Mouse (Mus musculus): ENCODE data around the gene Coq8b. TPM values are rescaled to one million over a fixed set of nuclear protein-coding genes. Genes with fewer than 3 reads are reported as not detected.

Coq8b gene
- polyA plus RNA-seq, 1 experiment from 2014 or later = 16.8 TPM

DNA sequence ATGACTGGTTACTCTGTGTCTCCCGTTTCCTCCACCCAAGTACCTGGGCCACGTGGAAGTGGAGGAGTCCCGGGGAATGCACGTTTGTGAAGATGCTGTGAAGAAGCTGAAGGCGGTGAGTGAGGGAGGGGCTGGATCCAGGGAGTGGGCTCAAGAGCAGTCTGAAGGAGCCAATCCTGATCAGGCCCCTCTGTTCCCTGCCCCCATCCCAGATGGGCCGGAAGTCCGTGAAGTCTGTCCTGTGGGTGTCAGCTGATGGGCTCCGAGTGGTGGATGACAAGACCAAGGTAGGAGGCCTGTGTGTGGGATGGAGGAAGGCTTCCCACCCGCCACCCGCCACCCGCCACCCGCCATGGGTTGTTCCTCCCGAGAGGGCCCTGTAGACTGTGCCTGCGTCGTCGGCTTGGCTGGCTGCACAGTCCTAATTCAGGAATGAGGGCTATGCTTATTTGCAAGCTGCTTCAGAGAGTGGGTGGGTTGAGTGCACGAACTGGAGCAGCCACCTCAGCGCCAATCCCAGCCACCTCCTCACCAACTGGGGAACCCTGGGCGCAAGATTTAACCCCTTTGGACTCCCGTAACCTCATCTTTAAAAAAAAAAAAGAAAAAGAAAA is 33.8 kb downstream of the Coq8b start:
- H3K27ac ChIP-seq (replicated peaks; ENCODE audit: low read depth, low read length) = no peak overlapping the region

DNA sequence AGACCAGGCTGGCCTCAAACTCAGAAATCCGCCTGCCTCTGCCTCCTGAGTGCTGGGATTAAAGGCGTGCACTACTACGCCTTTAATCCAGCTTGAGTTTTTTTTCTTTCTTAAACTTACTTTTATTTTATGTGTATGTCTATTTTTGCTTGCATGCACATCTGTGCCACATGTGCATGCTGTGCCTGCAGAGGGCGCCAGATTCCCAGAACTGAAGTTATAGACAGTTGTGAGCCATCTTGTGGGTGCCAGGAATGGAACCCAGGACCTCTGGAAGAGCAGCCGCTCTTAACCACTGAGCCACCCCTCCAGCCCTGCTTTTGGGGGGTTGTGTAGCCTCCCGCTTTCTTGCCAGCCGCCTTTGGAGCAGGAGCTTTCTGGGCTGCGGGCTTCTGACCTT is 38.6 kb downstream of the Coq8b start:
- H3K9me3 ChIP-seq (ENCODE audit: control insufficient read depth, low read length) = no peaks in the 10 kb centered on the region
- WGBS = 78% methylated on average over 8 of the region's 8 CpGs
- no peak overlapping the region for H3K4me3 ChIP-seq (ENCODE audit: low read depth, low read length)
- no peak for ATAC-seq (ENCODE audit: low read depth)
- DNase-seq (ENCODE audit: low spot score) = no peak
- H3K27me3 ChIP-seq (replicated peaks; ENCODE audit: control insufficient read depth, insufficient read depth, low read length) = no peaks in the 10 kb centered on the region
- H3K4me1 ChIP-seq (ENCODE audit: control insufficient read depth, insufficient read depth, low read length) = no peaks in the 10 kb centered on the region
- peaks cover 95% of the 10 kb centered on the region for H3K36me3 ChIP-seq (ENCODE audit: control insufficient read depth, insufficient read depth, low read length)
- H3K9ac ChIP-seq (ENCODE audit: low read depth, low read length) = no peak overlapping the region
- no peak overlapping the region for H3K27ac ChIP-seq (replicated peaks; ENCODE audit: low read depth, low read length)
- H3K4me2 ChIP-seq (ENCODE audit: low read depth, low read length) = no peak overlapping the region

More for the DNA sequence above, 33.8 kb downstream of the Coq8b start:
- Histone ChIP-seq H3K4me2 (ENCODE audit: low read depth, low read length) (no peak overlapping the region), H3K4me1 (ENCODE audit: control insufficient read depth, insufficient read depth, low read length) (no peaks in the 10 kb centered on the region), H3K9ac (ENCODE audit: low read depth, low read length) (no peak overlapping the region), H3K4me3 (ENCODE audit: low read depth, low read length) (no peak overlapping the region), H3K36me3 (ENCODE audit: control insufficient read depth, insufficient read depth, low read length) (peaks cover 96% of the 10 kb centered on the region), H3K27me3 (replicated peaks; ENCODE audit: control insufficient read depth, insufficient read depth, low read length) (no peaks in the 10 kb centered on the region), H3K9me3 (ENCODE audit: control insufficient read depth, low read length) (no peaks in the 10 kb centered on the region)
- 61% methylated on average over 20 of the region's 20 CpGs for WGBS
- ATAC-seq (ENCODE audit: low read depth) = no peak
- no peak for DNase-seq (ENCODE audit: low spot score)

DNA sequence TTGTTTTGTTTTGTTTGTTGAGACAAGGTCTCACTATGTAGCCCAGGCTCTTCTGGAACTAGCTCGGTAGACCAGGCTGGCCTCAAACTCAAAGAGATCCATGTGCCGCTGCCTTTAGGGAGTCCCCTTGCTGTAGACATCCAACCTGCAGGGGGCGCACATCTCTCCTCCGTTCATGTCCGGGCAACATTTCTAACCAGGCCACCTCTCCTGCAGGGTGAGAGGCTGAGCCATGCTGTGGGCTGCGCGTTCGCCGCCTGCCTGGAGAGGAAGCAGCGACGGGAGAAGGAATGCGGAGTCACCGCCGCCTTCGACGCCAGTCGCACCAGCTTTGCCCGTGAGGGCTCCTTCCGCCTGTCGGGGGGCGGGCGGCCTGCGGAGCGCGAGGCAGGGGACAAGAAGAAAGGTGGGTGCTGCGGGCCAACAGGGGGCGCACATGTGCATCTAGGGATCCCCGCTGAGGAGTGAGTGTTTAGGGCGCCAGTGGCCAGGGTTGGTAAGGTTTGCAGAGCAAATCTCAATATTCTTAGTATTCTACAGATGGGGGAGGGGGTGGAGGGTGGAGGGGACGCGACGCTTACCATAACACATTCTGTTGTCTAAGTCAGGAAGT is 41.0 kb downstream of the Coq8b start:
- Histone ChIP-seq H3K36me3 (ENCODE audit: control insufficient read depth, insufficient read depth, low read length) (peaks cover 95% of the 10 kb centered on the region), H3K27me3 (replicated peaks; ENCODE audit: control insufficient read depth, insufficient read depth, low read length) (no peaks in the 10 kb centered on the region), H3K4me3 (ENCODE audit: low read depth, low read length) (no peak overlapping the region), H3K9me3 (ENCODE audit: control insufficient read depth, low read length) (no peaks in the 10 kb centered on the region), H3K4me1 (ENCODE audit: control insufficient read depth, insufficient read depth, low read length) (no peaks in the 10 kb centered on the region), H3K9ac (ENCODE audit: low read depth, low read length) (no peak overlapping the region), H3K4me2 (ENCODE audit: low read depth, low read length) (no peak overlapping the region), H3K27ac (replicated peaks; ENCODE audit: low read depth, low read length) (no peak overlapping the region)
- no peak for ATAC-seq (ENCODE audit: low read depth)
- 61% methylated on average over 32 of the region's 32 CpGs for WGBS
- peak; percentile 29 for DNase-seq (ENCODE audit: low spot score)

DNA sequence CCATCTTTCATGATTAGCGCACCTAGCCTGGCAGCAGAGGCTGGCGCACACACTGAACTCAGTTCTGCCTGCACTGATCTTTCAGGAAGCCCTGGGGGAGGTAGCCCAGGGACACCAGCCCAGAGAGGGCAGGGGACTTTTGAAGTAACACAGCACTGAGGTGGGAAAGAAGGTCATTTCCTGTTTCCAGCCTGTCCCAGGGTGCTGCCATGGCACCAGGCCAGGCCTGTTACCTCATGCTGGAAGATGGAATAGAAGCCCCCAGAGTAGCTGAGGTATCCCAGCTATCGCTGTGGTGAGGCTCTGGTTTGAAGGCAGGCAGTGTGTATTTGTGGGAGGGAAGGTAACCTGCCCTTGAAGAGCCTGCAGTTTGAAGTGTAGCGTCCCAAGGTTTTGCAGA is 42.1 kb downstream of the Coq8b start:
- DNase-seq (ENCODE audit: low spot score) (no peak), ATAC-seq (ENCODE audit: low read depth) (no peak)
- H3K4me1 ChIP-seq (ENCODE audit: control insufficient read depth, insufficient read depth, low read length) = no peaks in the 10 kb centered on the region
- no peaks in the 10 kb centered on the region for H3K27me3 ChIP-seq (replicated peaks; ENCODE audit: control insufficient read depth, insufficient read depth, low read length)
- WGBS = 84% methylated on average over 4 of the region's 4 CpGs
- H3K9ac ChIP-seq (ENCODE audit: low read depth, low read length) = no peak overlapping the region
- H3K4me3 ChIP-seq (ENCODE audit: low read depth, low read length) = no peak overlapping the region
- H3K4me2 ChIP-seq (ENCODE audit: low read depth, low read length) = no peak overlapping the region
- no peaks in the 10 kb centered on the region for H3K9me3 ChIP-seq (ENCODE audit: control insufficient read depth, low read length)
- H3K36me3 ChIP-seq (ENCODE audit: control insufficient read depth, insufficient read depth, low read length) = peaks cover 91% of the 10 kb centered on the region
- H3K27ac ChIP-seq (replicated peaks; ENCODE audit: low read depth, low read length) = no peak overlapping the region

DNA sequence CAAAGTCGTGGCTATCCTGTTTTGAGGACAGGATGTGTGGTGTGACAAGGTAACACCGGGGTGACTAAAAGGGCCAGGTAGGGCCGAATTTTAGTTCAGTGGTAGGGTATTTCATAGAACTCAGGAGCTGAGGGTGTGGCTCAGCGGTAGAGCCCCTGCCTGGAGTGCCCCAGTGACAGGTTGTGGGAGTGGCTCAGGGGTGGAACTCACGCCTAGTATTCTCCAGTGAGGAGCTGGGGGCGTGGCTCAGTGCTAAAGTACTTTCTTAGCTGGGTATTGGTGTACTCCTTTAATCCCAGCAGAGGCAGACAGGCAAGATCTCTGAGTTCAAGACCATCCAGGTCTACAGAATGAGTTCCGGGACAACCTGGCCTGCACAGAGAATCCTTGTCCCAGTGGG is 43.2 kb downstream of the Coq8b start:
- ATAC-seq (ENCODE audit: low read depth) = 0 out of 2 replicates have a peak, but pooled peaks have one; percentile 27
- H3K9me3 ChIP-seq (ENCODE audit: control insufficient read depth, low read length) = no peaks in the 10 kb centered on the region
- H3K4me1 ChIP-seq (ENCODE audit: control insufficient read depth, insufficient read depth, low read length) = no peaks in the 10 kb centered on the region
- no peak overlapping the region for H3K9ac ChIP-seq (ENCODE audit: low read depth, low read length)
- H3K27me3 ChIP-seq (replicated peaks; ENCODE audit: control insufficient read depth, insufficient read depth, low read length) = no peaks in the 10 kb centered on the region
- no peak overlapping the region for H3K4me3 ChIP-seq (ENCODE audit: low read depth, low read length)
- WGBS = 62% methylated on average over 7 of the region's 7 CpGs
- H3K4me2 ChIP-seq (ENCODE audit: low read depth, low read length) = no peak overlapping the region
- H3K27ac ChIP-seq (replicated peaks; ENCODE audit: low read depth, low read length) = no peak overlapping the region
- peaks cover 90% of the 10 kb centered on the region for H3K36me3 ChIP-seq (ENCODE audit: control insufficient read depth, insufficient read depth, low read length)
- no peak for DNase-seq (ENCODE audit: low spot score)

DNA sequence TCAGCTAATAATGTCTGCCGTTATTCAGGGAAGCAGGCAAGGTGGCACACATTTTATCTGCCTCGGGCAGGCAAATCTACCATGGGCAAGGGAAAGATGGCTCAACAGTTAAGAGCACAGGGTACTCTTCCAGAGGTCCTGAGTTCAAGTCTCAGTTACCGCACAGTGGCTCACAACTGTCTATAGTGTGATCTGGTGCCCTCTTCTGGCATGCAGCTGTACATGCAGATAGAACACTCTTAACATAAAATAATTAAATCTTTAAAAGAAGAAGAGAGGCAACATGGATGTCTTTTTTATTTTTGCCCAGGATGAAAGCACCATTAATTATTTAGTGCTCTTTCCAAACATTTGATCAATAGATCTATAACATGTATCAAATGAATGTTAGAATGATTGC is 44.4 kb downstream of the Coq8b start:
- Histone ChIP-seq H3K27ac (replicated peaks; ENCODE audit: low read depth, low read length) (no peak overlapping the region), H3K4me3 (ENCODE audit: low read depth, low read length) (no peak overlapping the region), H3K9ac (ENCODE audit: low read depth, low read length) (no peak overlapping the region), H3K36me3 (ENCODE audit: control insufficient read depth, insufficient read depth, low read length) (peaks cover 90% of the 10 kb centered on the region), H3K9me3 (ENCODE audit: control insufficient read depth, low read length) (no peaks in the 10 kb centered on the region), H3K27me3 (replicated peaks; ENCODE audit: control insufficient read depth, insufficient read depth, low read length) (no peaks in the 10 kb centered on the region), H3K4me1 (ENCODE audit: control insufficient read depth, insufficient read depth, low read length) (no peaks in the 10 kb centered on the region), H3K4me2 (ENCODE audit: low read depth, low read length) (no peak overlapping the region)
- 92% methylated on average over 3 of the region's 3 CpGs for WGBS
- DNase-seq (ENCODE audit: low spot score) = no peak
- ATAC-seq (ENCODE audit: low read depth) = no peak

DNA sequence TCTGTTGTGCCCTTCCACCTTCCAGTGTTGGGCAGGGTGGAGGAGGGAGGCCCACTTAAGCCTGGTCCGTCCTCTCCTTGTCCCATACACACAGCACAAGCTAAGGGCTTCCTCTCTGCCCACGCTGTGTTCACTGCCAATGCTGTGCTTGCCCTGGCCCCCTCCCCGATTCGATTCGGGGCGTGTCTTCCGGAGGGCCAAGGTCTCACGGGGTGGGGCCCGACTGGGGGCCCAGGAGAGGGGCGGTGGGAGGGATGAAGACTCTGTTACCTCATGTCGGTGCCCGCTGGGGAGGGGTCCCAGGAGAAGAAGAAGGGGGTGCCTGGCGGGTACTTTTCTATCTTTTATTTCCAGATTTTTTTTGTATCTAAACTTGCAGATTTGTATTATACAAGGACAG is 48.9 kb downstream of the Coq8b start:
- DNase-seq (ENCODE audit: low spot score) (no peak), ATAC-seq (ENCODE audit: low read depth) (no peak)
- Histone ChIP-seq H3K36me3 (ENCODE audit: control insufficient read depth, insufficient read depth, low read length) (peaks cover 57% of the 10 kb centered on the region), H3K4me3 (ENCODE audit: low read depth, low read length) (no peak overlapping the region), H3K27me3 (replicated peaks; ENCODE audit: control insufficient read depth, insufficient read depth, low read length) (no peaks in the 10 kb centered on the region), H3K4me1 (ENCODE audit: control insufficient read depth, insufficient read depth, low read length) (peaks cover 2% of the 10 kb centered on the region; the same call in 1 of the 2 replicates), H3K9ac (ENCODE audit: low read depth, low read length) (no peak overlapping the region), H3K4me2 (ENCODE audit: low read depth, low read length) (no peak overlapping the region), H3K9me3 (ENCODE audit: control insufficient read depth, low read length) (no peaks in the 10 kb centered on the region), H3K27ac (replicated peaks; ENCODE audit: low read depth, low read length) (no peak overlapping the region)
- WGBS = 67% methylated on average over 13 of the region's 13 CpGs

DNA sequence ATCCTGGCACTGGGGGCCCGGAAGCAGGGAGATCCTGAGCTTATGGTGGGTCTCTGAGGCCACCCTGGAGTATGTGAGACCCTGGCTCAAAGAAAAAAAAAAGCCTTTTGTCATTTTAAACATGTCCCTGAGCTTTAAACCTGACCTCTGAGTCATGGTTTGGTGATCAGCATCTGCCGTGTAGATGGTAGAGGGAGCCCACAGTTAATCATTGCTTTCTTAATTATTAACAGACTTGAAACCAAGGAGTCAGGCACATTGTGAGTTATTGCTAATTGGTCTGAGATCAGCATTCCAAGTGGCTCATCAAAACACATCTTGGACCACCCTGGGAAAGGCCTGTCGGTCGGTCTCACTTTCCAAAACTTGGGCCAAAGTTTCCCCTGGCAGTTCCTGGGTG is 49.4 kb downstream of the Coq8b start:
- 55% methylated on average over 4 of the region's 4 CpGs for WGBS
- Histone ChIP-seq H3K36me3 (ENCODE audit: control insufficient read depth, insufficient read depth, low read length) (peaks cover 52% of the 10 kb centered on the region), H3K9ac (ENCODE audit: low read depth, low read length) (no peak overlapping the region), H3K9me3 (ENCODE audit: control insufficient read depth, low read length) (no peaks in the 10 kb centered on the region), H3K4me2 (ENCODE audit: low read depth, low read length) (no peak overlapping the region), H3K27me3 (replicated peaks; ENCODE audit: control insufficient read depth, insufficient read depth, low read length) (no peaks in the 10 kb centered on the region), H3K27ac (replicated peaks; ENCODE audit: low read depth, low read length) (no peak overlapping the region), H3K4me1 (ENCODE audit: control insufficient read depth, insufficient read depth, low read length) (peaks cover 2% of the 10 kb centered on the region; the same call in 1 of the 2 replicates), H3K4me3 (ENCODE audit: low read depth, low read length) (no peak overlapping the region)
- ATAC-seq (ENCODE audit: low read depth) = no peak
- no peak for DNase-seq (ENCODE audit: low spot score)

Measured in embryonic facial prominence, embryonic 14.5 days (tissue).